33 mouse cellular contexts compared by ENCODE assay signal in the genomic region with DNA sequence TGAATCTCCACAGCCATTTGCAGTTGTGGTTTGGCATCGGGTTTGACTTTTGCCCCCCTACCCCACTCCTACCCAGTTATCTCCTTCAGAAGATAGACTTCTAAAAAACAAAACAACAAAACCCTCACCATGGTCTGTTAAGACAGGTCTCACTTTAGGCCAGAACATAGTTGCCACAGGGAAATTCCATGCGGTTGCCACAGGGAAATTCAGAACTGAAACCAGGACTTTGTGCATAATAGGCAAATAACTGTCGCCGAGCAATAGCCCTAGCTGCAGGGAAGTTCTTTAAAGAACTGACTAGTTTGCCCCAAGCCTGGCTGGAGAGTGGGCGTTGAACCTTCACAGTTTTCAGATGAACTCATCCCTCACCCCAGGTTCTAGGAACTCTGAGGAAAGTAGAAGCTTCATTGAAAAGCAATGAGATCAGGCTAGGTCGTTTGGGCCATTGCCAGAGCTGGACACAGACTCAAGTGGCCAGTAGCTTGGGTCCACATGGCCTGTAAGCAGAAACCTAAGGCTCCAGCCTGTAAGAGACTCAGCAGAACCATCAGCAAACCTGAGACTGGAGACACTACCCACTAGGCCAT. TPM values are rescaled to one million over a fixed set of nuclear protein-coding genes. Genes with fewer than 3 reads are reported as not detected.
DNase-seq lines count a peak whose midpoint lies in the region; ATAC-seq and TF ChIP-seq lines count a peak whose summit lies in the region.
"Had no signal": no experiment of that assay in that cellular context is flagged by ENCODE, and none has a peak within 500 bp of the region (broad histone marks: within the 10 kb centered on the region; RNA-seq: fewer than 3 reads in every experiment).

No protein-coding gene starts in this region.

- peak; percentile 51 for DNase-seq in kidney, adult 2 months
- DNase-seq in kidney, postnatal 14 days = no peak
- peak; percentile 76 for DNase-seq in liver, adult 2 months (ENCODE audit: extremely low read depth, low read depth, low spot score)
- DNase-seq in lung, postnatal 10 days = peak; percentile 8
- DNase-seq in lung, postnatal 0 days (ENCODE audit: low spot score) = no peak
- DNase-seq in lung, postnatal 36 days = peak; percentile 67
- DNase-seq in layer of hippocampus, postnatal 25 days (ENCODE audit: extremely low spot score in 1 of 2, low spot score in 1 of 2) = no peak
- DNase-seq: adrenal gland, postnatal 10 days; adrenal gland, postnatal 36 days; cerebellum, adult 11 months; cerebellum, adult 2 months; cerebellum, adult 9-11 months; cerebellum, postnatal 25 days; gastrocnemius, adult 2 months; gastrocnemius, postnatal 14 days; heart, adult 11 months had no signal

- H3K79me2 ChIP-seq in liver, adult 2 months (ENCODE audit: control insufficient read depth, insufficient read depth, low read length) = no peaks in the 10 kb centered on the region; the same call in 1 of the 2 replicates

- no peaks in the 10 kb centered on the region for H3K4me1 ChIP-seq in kidney, adult 2 months (ENCODE audit: control insufficient read depth, insufficient read depth, low read length)
- H3K4me1 ChIP-seq in liver, adult 2 months (ENCODE audit: control insufficient read depth, insufficient read depth, low read length) = peaks cover 44% of the 10 kb centered on the region
- 0 out of 2 replicates have a peak, but pooled peaks cover 4% of the 10 kb centered on the region for H3K4me1 ChIP-seq in liver, embryonic 12.5 days
- H3K4me1 ChIP-seq in lung, postnatal 0 days (ENCODE audit: insufficient read depth, low read depth, low read length) = no peaks in the 10 kb centered on the region
- H3K4me1 ChIP-seq: forebrain, embryonic 10.5 days; forebrain, embryonic 13.5 days; hindbrain, embryonic 13.5 days had no signal

- no peak overlapping the region for H3K4me2 ChIP-seq in liver, embryonic 12.5 days
- no peak overlapping the region for H3K4me2 ChIP-seq in lung, postnatal 0 days (replicated peaks; ENCODE audit: low read depth, low read length)
- H3K4me2 ChIP-seq: forebrain, embryonic 13.5 days; heart, embryonic 11.5 days; hindbrain, embryonic 13.5 days had no signal

- TF ChIP-seq CTCF in kidney, adult 2 months (conservative IDR thresholded peaks at IDR 0.05; ENCODE audit: insufficient read depth, insufficient read length, low read depth, low read length) = no peak
- TF ChIP-seq CTCF in liver, adult 2 months (IDR thresholded peaks at IDR 0.05; ENCODE audit: low read depth, low read length) = no peak
- TF ChIP-seq CTCF in lung, postnatal 0 days (IDR thresholded peaks at IDR 0.05) = no peak

- H3K9me3 ChIP-seq in liver, embryonic 12.5 days (replicated peaks) = no peaks in the 10 kb centered on the region
- H3K9me3 ChIP-seq in lung, postnatal 0 days (ENCODE audit: low read length) = no peaks in the 10 kb centered on the region
- H3K9me3 ChIP-seq: forebrain, embryonic 10.5 days; forebrain, embryonic 13.5 days; G1E; hindbrain, embryonic 13.5 days had no signal

- H3K27me3 ChIP-seq in kidney, adult 2 months (replicated peaks; ENCODE audit: control insufficient read depth, insufficient read depth, low read length) = no peaks in the 10 kb centered on the region
- no peaks in the 10 kb centered on the region for H3K27me3 ChIP-seq in liver, adult 2 months (ENCODE audit: control insufficient read depth, insufficient read depth, low read length)
- no peaks in the 10 kb centered on the region for H3K27me3 ChIP-seq in liver, embryonic 12.5 days (replicated peaks)
- H3K27me3 ChIP-seq in lung, postnatal 0 days (replicated peaks; ENCODE audit: insufficient read depth, low read length) = no peaks in the 10 kb centered on the region
- H3K27me3 ChIP-seq: forebrain, embryonic 13.5 days; hindbrain, embryonic 13.5 days; Patski had no signal

- no peak for TF ChIP-seq EP300 in lung, postnatal 0 days (IDR thresholded peaks at IDR 0.05)

- WGBS in kidney, adult 2 months = 64% methylated on average over 6 of the region's 6 CpGs
- WGBS in liver, adult 2 months = 19% methylated on average over 6 of the region's 6 CpGs
- 65% methylated on average over 6 of the region's 6 CpGs for WGBS in liver, embryonic 12.5 days (ENCODE audit: insufficient replicate concordance)
- 78% methylated on average over 6 of the region's 6 CpGs for WGBS in lung, postnatal 0 days

- H3K27ac ChIP-seq in kidney, adult 2 months (ENCODE audit: insufficient read depth, low read depth, low read length) = no peak overlapping the region
- H3K27ac ChIP-seq in liver, adult 2 months (replicated peaks; ENCODE audit: insufficient read depth, low read depth, low read length) = peak overlapping the region; percentile 92
- H3K27ac ChIP-seq in liver, embryonic 12.5 days = no peak overlapping the region
- H3K27ac ChIP-seq in lung, postnatal 0 days (ENCODE audit: low read length) = no peak overlapping the region
- H3K27ac ChIP-seq: forebrain, embryonic 10.5 days; forebrain, embryonic 13.5 days; gastrocnemius, adult 2 months; hindbrain, embryonic 13.5 days had no signal

- peak overlapping the region; percentile 45 for H3K9ac ChIP-seq in liver, adult 2 months (ENCODE audit: low read depth, low read length)
- H3K9ac ChIP-seq in liver, embryonic 12.5 days = no peak overlapping the region
- H3K9ac ChIP-seq in lung, postnatal 0 days (replicated peaks; ENCODE audit: low read depth) = no peak overlapping the region
- H3K9ac ChIP-seq: forebrain, embryonic 13.5 days; hindbrain, embryonic 13.5 days had no signal

- no peak overlapping the region for H3K4me3 ChIP-seq in kidney, adult 2 months (ENCODE audit: insufficient read depth, low read depth, low read length)
- no peak overlapping the region for H3K4me3 ChIP-seq in liver, adult 2 months (ENCODE audit: insufficient read depth, low read depth, low read length)
- H3K4me3 ChIP-seq in liver, embryonic 12.5 days = no peak overlapping the region
- no peak overlapping the region for H3K4me3 ChIP-seq in lung, postnatal 0 days (ENCODE audit: low read depth, low read length)
- H3K4me3 ChIP-seq: forebrain, embryonic 10.5 days; forebrain, embryonic 13.5 days; gastrocnemius, adult 2 months; hindbrain, embryonic 13.5 days had no signal

- TF ChIP-seq POLR2A in kidney, adult 2 months (IDR thresholded peaks at IDR 0.05; ENCODE audit: low read depth, low read length) = no peak
- no peak for TF ChIP-seq POLR2A in liver, adult 2 months (IDR thresholded peaks at IDR 0.05; ENCODE audit: extremely low read depth, insufficient read depth, low read length)

- no peaks in the 10 kb centered on the region for H3K36me3 ChIP-seq in kidney, adult 2 months (ENCODE audit: control insufficient read depth, insufficient read depth, low read length)
- no peaks in the 10 kb centered on the region for H3K36me3 ChIP-seq in liver, adult 2 months (ENCODE audit: control insufficient read depth, insufficient read depth, low read length)
- H3K36me3 ChIP-seq in liver, embryonic 12.5 days = no peaks in the 10 kb centered on the region
- H3K36me3 ChIP-seq in lung, postnatal 0 days (ENCODE audit: insufficient read depth, low read length) = no peaks in the 10 kb centered on the region
- H3K36me3 ChIP-seq: forebrain, embryonic 10.5 days; G1E; hindbrain, embryonic 13.5 days had no signal

- no peak for ATAC-seq in liver, embryonic 12.5 days
- no peak for ATAC-seq in lung, postnatal 0 days
- ATAC-seq: forebrain, embryonic 13.5 days; forebrain, embryonic 16.5 days; hindbrain, embryonic 16.5 days; Patski had no signal

RNA-seq across cellular contexts. Expression of a gene that starts 6.4 kb away (rescaled TPM):
- 3.2 and 8.3 TPM in 2 replicates for polyA plus RNA-seq in kidney, adult 2 months (2012; rRNA removed)
- 4,448 and 10,515 TPM in 2 replicates for total RNA-seq in liver, adult 2 months (2014; rRNA removed)
- 1,879 and 1,952 TPM in 2 replicates for polyA plus RNA-seq in liver, adult 2 months (2012; rRNA removed)
- 109 and 117 TPM in 2 replicates for polyA plus RNA-seq in liver, embryonic 12.5 days (2016; fragmentation: Nextera tagmentation; extraction: Ambion mirVana)
- polyA plus RNA-seq in lung, postnatal 0 days (2015; fragmentation: Nextera tagmentation; extraction: Ambion mirVana) = 0.36 and 1.2 TPM in 2 replicates
- not detected for total RNA-seq in layer of hippocampus, postnatal 25 days (2021)
- total RNA-seq: adrenal gland, adult 18-20 months; G1E; gastrocnemius, adult 2 months; gastrocnemius, postnatal 14 days; heart, adult 8-10 months; heart, postnatal 25 days; hematopoietic stem cell, adult 5-6 weeks had no signal
- polyA plus RNA-seq: cerebellum, adult 2 months; cortical plate, adult 2 months; embryonic facial prominence, embryonic 11.5 days; embryonic facial prominence, embryonic 14.5 days; forebrain, embryonic 10.5 days; forebrain, embryonic 13.5 days; forebrain, embryonic 16.5 days; G1E; heart, embryonic 14.5 days; hindbrain, embryonic 13.5 days; hindbrain, embryonic 16.5 days; Patski had no signal

RNA-seq across cellular contexts. Expression of a gene that starts 49.0 kb away (rescaled TPM):
- 251 and 265 TPM in 2 replicates for polyA plus RNA-seq in kidney, adult 2 months (2012; rRNA removed)
- 54.5 and 69.7 TPM in 2 replicates for total RNA-seq in liver, adult 2 months (2014; rRNA removed)
- 50.1 and 57.4 TPM in 2 replicates for polyA plus RNA-seq in liver, adult 2 months (2012; rRNA removed)
- polyA plus RNA-seq in liver, embryonic 12.5 days (2016; fragmentation: Nextera tagmentation; extraction: Ambion mirVana) = 6.4 TPM in 2 replicates
- 15.0 and 15.4 TPM in 2 replicates for polyA plus RNA-seq in lung, postnatal 0 days (2015; fragmentation: Nextera tagmentation; extraction: Ambion mirVana)
- 1 to 10 TPM; 3.7 TPM for total RNA-seq in layer of hippocampus, postnatal 25 days (2021)
- total RNA-seq: G1E had no signal
- polyA plus RNA-seq: G1E had no signal

Comparison
In these comparisons a context has a peak if more than half of its experiments do, and no peak if none do; other contexts are left out.
1. DNase-seq: peak in kidney, adult 2 months (single experiment), liver, adult 2 months (single experiment), lung, postnatal 10 days (single experiment) and lung, postnatal 36 days (single experiment); none in kidney, postnatal 14 days (single experiment), lung, postnatal 0 days (single experiment) and layer of hippocampus, postnatal 25 days (0 of 2).
2. RNA of a gene that starts 6.4 kb away (polyA plus RNA-seq): 1,879 to 1,952 TPM in liver, adult 2 months; 109 to 117 TPM in liver, embryonic 12.5 days, 3.2 to 8.3 TPM in kidney, adult 2 months and 0.36 to 1.2 TPM in lung, postnatal 0 days; every median in the first group is over 10 times any median in the second.